Mouse (Mus musculus) embryonic stem cell, embryonic (primary cell): ENCODE results near the gene Msgn1.

Experiments used
- CTCF ChIA-PET, 4 experiments: fragments of 300-600 bp in 2 of 4; fragments of 350-600 bp in 2 of 4; sonication (Branson Sonifier 250); formaldehyde crosslinking; loops; one replicate each; lab custom pipeline; 2022; ENCODE audit warnings: inconsistent platforms in 2 of 4; lab: Charles Lee
- POLR2A ChIA-PET, 4 experiments: fragments of 300-600 bp in 2 of 4; fragments of 350-600 bp in 2 of 4; sonication (Branson Sonifier 250); formaldehyde crosslinking; loops; one replicate each; lab custom pipeline; 2022; ENCODE audit warnings: antibody characterized with exemption in 4 of 4, inconsistent platforms in 1 of 4; lab: Charles Lee

The Msgn1 gene

DNA sequence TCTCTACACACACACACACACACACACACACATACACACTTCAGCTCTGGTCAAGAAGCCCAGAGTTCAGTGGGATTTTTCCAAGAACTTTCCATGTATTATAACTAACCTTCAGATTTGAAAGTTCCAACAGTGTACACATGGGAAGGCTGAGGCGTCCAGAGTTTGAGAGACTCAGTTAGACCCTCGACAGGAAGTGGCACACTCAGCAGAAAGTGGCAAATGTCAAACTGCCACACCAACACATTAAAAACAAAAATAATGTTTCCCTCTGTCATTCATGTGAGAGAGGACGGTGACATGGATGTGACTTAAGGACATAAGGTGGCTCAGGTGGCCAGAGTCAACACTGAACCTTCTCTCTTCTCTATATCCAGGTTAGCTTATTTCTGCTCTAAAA lies 1.6 kb upstream of the Msgn1 start:
- POLR2A ChIA-PET = interaction anchor here in 1 of 4 experiments (1.1 to 2.9 kb wide), 2 partner anchors 12 to 55 kb away, joined by 3 to 9 read pairs; partner anchors contain the start of gene Gen1
- CTCF ChIA-PET = interaction anchor here in 3 of 4 experiments (0.6 to 1.8 kb wide), 3 partner anchors 14 kb away, joined by 3 to 7 read pairs (median 6); no protein-coding TSS in a partner anchor

DNA sequence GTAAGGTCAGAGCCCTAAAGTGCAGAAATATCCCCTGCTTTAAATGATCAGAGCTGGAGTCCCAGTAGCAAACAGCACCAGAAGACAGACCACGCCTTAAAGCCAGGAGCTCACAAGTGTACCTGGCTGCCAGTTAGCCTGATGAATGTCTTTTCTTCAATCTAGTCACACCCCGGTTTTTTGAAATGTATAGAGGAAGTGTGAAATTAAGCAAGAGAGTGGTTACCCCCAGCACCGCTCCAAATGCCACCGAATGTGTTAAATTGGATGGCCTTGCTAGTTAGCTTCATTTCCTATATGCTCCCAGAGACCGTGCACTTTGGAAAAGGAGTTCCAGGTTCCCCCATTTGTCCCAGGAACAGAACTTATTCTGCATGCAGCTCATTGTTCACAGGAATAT lies 864 bp upstream of the Msgn1 start:
- ChIA-PET CTCF (interaction anchor here (0.5 to 1.8 kb wide), 6 partner anchors 12 to 20 kb away, joined by 3 to 11 read pairs (median 4); no protein-coding TSS in a partner anchor), POLR2A (interaction anchor here in 1 of 4 experiments (0.8 to 2.9 kb wide), 7 partner anchors 11 to 57 kb away, joined by 3 to 9 read pairs (median 3); partner anchors contain the start of gene Gen1)

DNA sequence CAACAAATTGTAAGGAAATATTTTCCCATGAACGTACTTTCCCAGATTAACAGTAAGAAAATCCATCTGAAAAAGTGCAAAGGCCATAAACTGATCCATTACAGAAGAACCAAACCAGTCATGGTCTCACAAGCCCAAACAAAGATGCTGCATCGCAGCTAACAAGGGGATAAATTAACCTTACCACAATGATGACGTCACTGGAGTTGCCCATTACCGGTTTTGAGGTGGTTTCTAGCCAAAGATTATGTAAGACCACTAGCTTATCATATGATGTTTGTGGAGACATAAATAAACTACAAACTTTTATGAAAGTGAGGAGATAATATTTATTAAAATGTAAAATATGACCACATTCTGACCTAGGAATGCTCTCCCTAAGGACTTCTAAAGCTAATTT lies 2.5 kb downstream of the Msgn1 start:
- ChIA-PET POLR2A (no interaction called here), CTCF (no interaction called here)

DNA sequence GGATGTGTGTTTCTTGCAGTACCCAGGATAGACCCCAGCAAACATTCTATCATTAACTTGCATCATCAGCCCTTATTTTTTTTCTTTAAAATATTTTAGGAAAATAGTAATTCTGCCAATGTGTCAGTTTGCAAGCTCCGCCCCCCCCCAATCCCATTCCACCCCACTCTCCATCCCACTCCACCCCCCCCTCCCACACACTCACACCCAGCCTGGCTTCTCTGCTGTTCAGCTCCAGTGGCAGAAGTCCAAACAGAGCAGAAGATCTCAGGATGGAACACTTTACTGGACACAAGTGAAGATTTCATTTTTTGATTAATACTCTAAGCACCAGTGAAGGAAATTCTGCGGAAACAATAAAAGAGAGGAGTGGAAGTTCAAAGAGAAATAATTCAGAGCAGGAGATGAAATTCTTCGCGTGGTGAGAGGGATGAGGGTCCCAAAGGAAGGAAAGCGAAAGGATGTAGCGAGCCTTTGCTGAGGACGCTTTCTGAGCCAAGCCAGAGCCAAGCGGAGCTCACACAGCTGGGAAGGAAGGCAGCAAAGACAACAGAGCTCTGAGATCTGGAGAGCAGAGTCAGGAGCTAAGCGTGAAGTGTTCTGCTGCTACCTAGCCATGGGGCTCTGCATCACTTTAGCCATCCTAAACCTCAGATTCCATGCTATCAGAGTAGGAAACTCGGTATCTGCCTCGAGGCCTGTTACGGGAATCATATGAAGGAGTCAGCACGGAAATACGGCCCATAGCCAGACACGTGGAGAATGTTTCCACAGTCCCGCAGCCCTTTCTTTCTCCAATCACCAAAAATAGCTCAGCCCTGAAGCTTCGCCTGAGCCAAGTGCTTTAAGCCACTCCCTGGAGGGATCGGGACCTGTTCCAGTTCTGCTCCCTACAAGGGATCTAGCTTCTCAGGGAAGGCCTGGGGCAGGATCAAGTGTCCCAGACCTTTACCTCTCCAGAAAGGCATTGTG lies 4.8 kb downstream of the Msgn1 start:
- CTCF ChIA-PET = interaction anchor here (0.8 to 1.4 kb wide), 4 partner anchors 8 kb away, joined by 3 to 14 read pairs (median 8); no protein-coding TSS in a partner anchor

DNA sequence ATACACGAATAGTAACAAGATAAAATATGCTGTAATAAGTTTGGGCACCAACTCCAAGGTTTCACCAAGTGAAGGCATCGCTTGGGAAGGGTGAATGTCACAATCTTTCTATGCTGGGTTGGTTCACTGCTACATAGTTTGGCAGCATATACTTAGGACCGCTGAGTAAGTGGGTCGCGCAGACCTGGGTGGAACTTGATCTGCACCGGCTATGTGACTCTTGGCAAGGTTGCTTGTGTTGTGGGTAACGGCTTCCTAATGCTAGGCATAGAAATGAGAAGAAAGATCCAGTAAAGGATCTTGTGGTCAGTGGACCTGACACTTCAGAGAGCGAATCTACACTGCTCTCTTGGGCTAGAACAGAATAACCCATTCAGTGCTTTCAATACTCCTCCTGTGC lies 6.3 kb downstream of the Msgn1 start:
- ChIA-PET POLR2A (no interaction called here), CTCF (no interaction called here)

More for the DNA sequence above, 4.8 kb downstream of the Msgn1 start:
- POLR2A ChIA-PET = interaction anchor here in 3 of 4 experiments (0.6 to 1.7 kb wide), 9 partner anchors 8 to 595 kb away, joined by 3 to 9 read pairs (median 4); partner anchors contain the start of genes Gen1 (in 1 of the 3) and Smc6 (in 1 of the 3)

DNA sequence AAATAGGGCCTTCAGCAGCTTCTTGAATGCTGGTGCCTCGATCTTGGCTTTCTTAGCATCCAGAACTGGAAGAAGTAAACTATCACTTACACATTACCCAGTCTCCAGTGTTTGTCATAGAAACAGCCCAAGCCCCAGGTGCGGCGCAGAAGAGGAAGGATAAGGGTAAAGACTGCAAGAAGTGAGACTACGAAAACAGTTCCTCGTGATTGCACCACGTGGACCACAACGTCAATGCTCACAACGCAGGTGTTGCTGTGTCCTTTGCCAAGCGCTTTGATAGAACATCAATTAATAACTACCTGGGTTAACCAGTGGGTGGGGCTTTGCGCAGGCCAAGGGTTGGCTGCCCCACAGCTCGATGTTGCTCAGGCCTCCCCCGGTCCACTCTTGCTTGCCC lies 8.1 kb downstream of the Msgn1 start:
- CTCF ChIA-PET = no interaction called here
- POLR2A ChIA-PET = interaction anchor here in 1 of 4 experiments (1.7 kb wide), 2 partner anchors 51 to 65 kb away, joined by 4 read pairs; partner anchors contain the start of genes Gen1 and Smc6

DNA sequence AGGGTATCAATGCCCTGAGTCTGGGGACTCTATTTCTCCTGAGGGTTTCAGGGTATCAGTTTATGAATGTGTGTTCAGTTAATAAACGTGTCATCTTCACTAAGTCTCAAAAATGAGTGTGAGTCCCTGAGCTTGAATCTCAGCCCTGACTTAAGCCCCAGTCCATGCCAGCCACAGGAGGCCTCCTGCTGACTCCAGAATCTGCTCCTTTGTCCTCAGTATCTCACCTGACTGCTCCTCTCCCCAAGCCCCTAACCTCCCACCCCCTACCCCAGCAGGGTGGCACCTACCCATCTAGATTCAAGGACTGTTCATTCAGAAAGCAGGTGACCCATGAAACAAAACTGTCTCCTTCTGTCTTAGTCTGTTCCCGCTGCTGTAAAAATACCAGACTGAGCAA lies 10.2 kb downstream of the Msgn1 start:
- CTCF ChIA-PET = interaction anchor here in 3 of 4 experiments (0.6 to 1.5 kb wide), 8 partner anchors 16 to 239 kb away, joined by 3 to 7 read pairs (median 3); partner anchors contain the start of genes Gen1 (in 1 of the 3) and Smc6 (in 1 of the 3)
- POLR2A ChIA-PET = interaction anchor here in 3 of 4 experiments (0.7 to 2.2 kb wide), 16 partner anchors 10 to 784 kb away, joined by 3 to 12 read pairs (median 4); partner anchors contain the start of genes Smc6 (in 3 of the 3), Gen1 (in 2 of the 3) and Msgn1 (in 1 of the 3)

DNA sequence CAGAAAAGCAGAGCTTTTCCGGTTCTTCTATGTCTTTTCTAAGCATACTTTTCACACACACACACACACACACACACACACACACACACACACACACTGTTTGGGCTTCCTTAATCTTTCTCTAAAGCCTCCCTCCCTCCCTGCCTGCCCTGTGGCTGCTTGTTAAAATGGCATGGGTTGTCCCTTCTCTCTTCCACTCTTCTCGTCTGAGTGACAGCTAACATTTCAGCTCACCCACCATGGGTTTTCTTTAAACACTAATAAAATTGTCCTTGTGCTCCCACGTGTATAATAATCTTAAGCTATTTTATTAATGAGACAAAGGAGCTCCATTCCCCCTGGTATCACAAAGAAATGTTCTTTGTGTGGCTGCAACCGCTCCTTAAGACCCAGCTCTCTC lies 10.7 kb downstream of the Msgn1 start:
- POLR2A ChIA-PET = interaction anchor here in 3 of 4 experiments (0.6 to 2.2 kb wide), 14 partner anchors 11 to 435 kb away, joined by 3 to 12 read pairs (median 4); partner anchors contain the start of genes Smc6 (in 3 of the 3), Gen1 (in 2 of the 3) and Msgn1 (in 1 of the 3)
- CTCF ChIA-PET = interaction anchor here (0.6 to 1.5 kb wide), 8 partner anchors 17 to 239 kb away, joined by 3 to 7 read pairs (median 3); partner anchors contain the start of genes Gen1 (in 1 of the 4) and Smc6 (in 1 of the 4)

DNA sequence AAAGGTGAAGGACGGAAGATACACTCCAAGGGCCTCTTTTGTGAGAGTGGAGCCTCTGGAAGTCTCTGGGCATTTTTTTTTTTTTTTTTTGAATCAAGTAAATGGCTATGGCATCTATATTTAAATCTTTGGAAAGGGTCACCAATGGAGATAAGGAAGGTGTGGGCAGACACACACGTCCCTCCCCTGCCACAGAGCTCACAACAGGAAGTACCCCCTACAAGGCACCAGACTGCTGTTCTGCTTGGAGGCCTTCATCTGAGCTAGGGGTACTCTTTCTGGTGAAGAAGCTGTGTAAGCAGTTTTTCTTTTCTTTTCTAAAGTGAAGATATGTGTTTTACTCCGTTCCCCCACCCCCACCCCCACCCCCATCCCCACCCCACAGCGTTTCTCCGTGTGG lies 11.9 kb downstream of the Msgn1 start:
- POLR2A ChIA-PET = interaction anchor here (0.6 to 2.2 kb wide), 27 partner anchors 8 to 1634 kb away, joined by 3 to 9 read pairs (median 5); partner anchors contain the start of genes Smc6 (in 3 of the 4), Gen1 (in 2 of the 4) and Msgn1 (in 1 of the 4)

DNA sequence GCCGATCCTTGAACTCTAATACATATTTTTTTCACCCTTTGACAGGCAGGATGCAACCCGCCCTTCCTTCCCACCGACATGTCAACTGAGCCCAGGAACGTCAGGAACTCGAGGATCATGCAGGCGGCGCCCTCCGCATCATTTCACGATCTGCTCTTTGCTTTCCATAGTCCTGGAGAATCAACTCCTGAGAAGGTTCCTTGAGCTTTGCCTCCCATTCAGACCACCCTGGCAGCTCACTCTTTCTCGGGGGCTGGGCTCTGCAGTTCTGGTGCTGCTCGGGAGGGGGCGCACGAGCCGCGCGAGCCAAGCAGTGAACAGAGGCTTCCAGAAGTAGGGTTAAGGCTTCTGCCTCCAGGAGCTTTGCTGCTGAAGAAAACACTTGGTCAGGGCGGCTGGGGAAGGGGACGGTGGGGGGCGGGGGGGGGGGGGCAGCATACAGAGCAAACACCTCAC lies 12.6 kb downstream of the Msgn1 start:
- CTCF ChIA-PET = interaction anchor here (0.5 to 3.3 kb wide), 93 partner anchors 8 to 950 kb away, joined by 3 to 62 read pairs (median 4); partner anchors contain the start of genes Msgn1 (in 3 of the 4), Gen1 (in 1 of the 4), Smc6 (in 1 of the 4) and Vsnl1 (in 1 of the 4)
- POLR2A ChIA-PET = interaction anchor here (0.6 to 2.4 kb wide), 29 partner anchors 8 to 1635 kb away, joined by 3 to 9 read pairs (median 5); partner anchors contain the start of genes Smc6 (in 3 of the 4), Gen1 (in 2 of the 4) and Msgn1 (in 1 of the 4)

More for the DNA sequence above, 11.9 kb downstream of the Msgn1 start:
- CTCF ChIA-PET = interaction anchor here (0.5 to 3.3 kb wide), 83 partner anchors 8 to 1904 kb away, joined by 3 to 62 read pairs (median 5); partner anchors contain the start of genes Msgn1 (in 2 of the 4), Gen1 (in 1 of the 4), Smc6 (in 1 of the 4) and Vsnl1 (in 1 of the 4)

DNA sequence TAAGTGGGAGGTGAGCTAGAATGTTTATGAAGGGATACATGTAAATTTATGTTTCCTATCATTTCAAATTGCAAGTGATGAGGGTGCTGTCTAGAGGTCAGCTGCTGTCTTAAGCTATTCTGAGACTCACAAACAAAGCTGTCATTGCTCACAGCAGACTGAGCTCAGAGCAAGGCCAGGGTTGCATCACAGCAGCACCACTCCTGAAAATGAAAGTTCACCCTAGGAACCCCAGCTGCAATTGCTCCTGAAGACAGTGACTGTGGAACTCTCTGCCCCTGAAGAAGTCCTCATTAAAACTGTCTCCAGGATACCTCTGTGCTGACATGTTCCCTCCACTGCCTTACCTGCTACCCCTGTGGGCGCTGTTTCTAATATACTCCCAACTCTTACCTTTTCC lies 13.7 kb downstream of the Msgn1 start:
- POLR2A ChIA-PET = interaction anchor here (0.6 to 2.4 kb wide), 9 partner anchors 9 to 803 kb away, joined by 3 to 8 read pairs (median 4); no protein-coding TSS in a partner anchor
- CTCF ChIA-PET = interaction anchor here (0.5 to 3.3 kb wide), 7 partner anchors 13 to 156 kb away, joined by 3 to 62 read pairs (median 4); partner anchors contain the start of gene Msgn1 (in 1 of the 4)

DNA sequence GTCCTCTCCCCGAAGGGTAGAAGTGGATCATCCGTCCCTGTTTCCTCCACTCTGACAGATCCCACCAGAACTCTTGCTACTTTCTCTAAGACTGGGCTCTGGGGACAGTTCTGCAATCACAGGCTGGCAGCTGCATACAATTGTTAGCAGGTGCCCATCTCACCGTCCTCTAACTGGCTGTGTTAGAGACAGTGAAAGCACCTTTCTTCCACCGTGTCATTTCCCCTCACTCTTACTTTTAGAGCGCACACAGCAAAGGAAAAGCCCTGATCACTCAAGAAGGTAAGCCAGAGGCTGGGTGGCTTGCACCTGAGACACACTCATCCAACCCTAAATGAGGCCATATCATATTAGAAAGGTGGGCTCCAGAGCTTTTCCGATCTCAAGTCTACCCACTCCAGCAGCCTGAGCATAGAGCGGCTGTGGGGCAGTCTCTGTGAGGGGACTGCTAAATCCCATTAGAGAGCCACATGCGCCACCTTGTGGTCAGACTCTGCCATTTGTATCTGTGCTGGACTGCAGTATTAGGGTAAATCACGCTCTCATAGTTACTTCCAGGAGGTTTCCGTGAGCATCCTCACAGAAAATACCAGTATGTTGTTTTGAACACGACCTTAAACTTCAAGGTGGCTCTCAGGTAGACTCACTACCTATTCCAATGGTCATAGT lies 30.2 kb downstream of the Msgn1 start:
- CTCF ChIA-PET = interaction anchor here (0.5 to 2.6 kb wide), 17 partner anchors 17 to 1484 kb away, joined by 3 to 15 read pairs (median 3); partner anchors contain the start of gene Kcns3 (in 1 of the 4)
- POLR2A ChIA-PET = interaction anchor here in 1 of 4 experiments (0.6 kb wide), 1 partner anchor 29 kb away, joined by 3 read pairs; no protein-coding TSS in a partner anchor

DNA sequence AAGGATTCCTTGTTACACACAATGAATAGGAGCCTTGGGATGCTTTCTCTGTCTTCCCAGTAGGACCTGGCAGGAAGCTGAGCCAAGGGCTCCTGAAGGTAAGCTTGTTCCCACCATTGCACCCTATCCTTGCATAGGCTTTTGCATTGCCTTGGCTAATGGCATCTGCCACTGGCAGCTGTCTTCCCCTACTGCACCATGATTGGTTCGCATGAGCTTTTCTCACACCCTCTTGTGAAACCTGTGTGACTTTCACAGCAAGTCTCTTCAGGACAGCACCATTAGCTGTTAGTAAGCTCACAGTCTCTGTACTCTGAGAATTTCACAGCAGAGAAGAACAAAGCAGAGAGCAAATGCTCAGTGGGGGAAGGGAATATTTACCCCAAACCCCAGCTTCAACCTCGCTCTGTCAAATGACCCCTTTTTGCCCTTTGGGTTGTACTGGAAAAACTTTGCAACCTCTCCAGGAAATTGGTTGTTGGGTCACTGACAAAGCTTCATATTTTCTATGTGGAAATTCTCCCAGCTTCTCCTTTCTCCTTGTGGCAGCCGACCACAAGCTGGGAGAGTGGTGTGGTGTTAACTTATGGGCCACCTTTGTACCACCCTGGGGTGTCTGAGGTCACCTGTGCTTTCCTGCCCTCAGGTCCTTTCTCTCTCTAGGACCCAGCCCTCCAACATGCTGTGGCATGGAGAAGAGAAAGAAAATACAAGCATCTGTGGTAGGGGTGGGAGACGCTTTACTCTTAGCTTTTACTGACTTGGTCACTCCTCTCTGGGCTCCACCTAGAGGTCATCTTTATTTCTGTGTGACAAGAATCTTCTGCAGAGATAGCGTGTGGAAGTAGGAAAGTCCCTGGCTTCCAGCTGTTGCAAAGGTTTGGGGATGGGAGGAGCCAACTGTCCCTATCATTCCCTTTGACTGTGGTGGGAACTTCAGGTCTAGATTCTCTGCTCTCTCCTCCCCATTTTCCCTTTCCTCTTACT lies 31.1 kb downstream of the Msgn1 start:
- ChIA-PET POLR2A (interaction anchor here in 1 of 4 experiments (0.9 kb wide), 1 partner anchor 28 kb away, joined by 4 read pairs; no protein-coding TSS in a partner anchor), CTCF (interaction anchor here (0.5 to 2.6 kb wide), 25 partner anchors 18 to 1483 kb away, joined by 3 to 15 read pairs (median 4); partner anchors contain the start of gene Kcns3 (in 2 of the 4))

DNA sequence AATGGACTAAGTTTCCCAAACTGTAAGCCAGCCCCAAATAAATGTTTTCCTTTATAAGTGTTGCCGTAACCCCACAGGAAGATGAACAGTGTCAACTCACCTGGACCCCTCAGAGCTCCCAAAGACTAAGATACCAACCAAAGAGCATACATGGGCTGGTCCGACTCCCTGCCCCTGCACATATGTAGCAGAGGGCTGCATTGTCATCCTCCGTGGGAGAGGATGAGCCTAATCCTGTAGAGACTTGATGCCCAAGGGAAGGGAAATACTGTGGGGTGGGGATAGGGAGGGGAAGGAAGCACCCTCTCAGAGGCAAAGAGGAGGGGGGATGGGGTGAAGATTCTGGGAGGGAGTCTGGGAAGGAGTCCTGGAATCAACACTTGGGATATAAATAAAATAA lies 50.1 kb downstream of the Msgn1 start:
- ChIA-PET CTCF (no interaction called here), POLR2A (interaction anchor here in 1 of 4 experiments (1.3 kb wide), 1 partner anchor 9 kb away, joined by 4 read pairs; no protein-coding TSS in a partner anchor)
